Mouse (Mus musculus) embryo, embryonic 9.5 days (tissue): ENCODE data around the gene Fam173a.

Experiments
- DNase-seq: peaks from one replicate; pipeline ENCODE4 v3.0.0-alpha.2; 2017; ENCODE audit errors: extremely low spot score

Gene Fam173a

GRCm38 (mm10) chr17:25801029-25801428 is 8.3 kb upstream of the Fam173a start:
- peak; percentile 74 for DNase-seq

- peak; percentile 94 for DNase-seq
Observed at GRCm38 (mm10) chr17:25796951-25797369, 4.3 kb upstream of the Fam173a start, which contains the start of gene Metrn. Metrn (minus strand) TSS chr17:25797136.

- no peak for DNase-seq
Observed at GRCm38 (mm10) chr17:25796211-25796771, 3.6 kb upstream of the Fam173a start.

- DNase-seq = peak; percentile 95
Observed at GRCm38 (mm10) chr17:25795609-25796092, 3.0 kb upstream of the Fam173a start, which contains the start of gene AC134908.4. AC134908.4 (minus strand) TSS chr17:25795659.

GRCm38 (mm10) chr17:25794998-25795397 is 2.3 kb upstream of the Fam173a start:
- DNase-seq = no peak

- peak; percentile 39 for DNase-seq
Observed at GRCm38 (mm10) chr17:25794197-25794596, 1.5 kb upstream of the Fam173a start.

GRCm38 (mm10) chr17:25791843-25792527 is 716 bp downstream of the Fam173a start:
- DNase-seq = peak; percentile 90

- no peak for DNase-seq
Observed at GRCm38 (mm10) chr17:25791320-25791842, 1.3 kb downstream of the Fam173a start.

- no peak for DNase-seq
Observed at GRCm38 (mm10) chr17:25786781-25787504, 5.8 kb downstream of the Fam173a start.

- no peak for DNase-seq
Observed at GRCm38 (mm10) chr17:25786280-25786679, 6.4 kb downstream of the Fam173a start, which contains the start of gene Ccdc78. Ccdc78 (plus strand) TSS chr17:25786580.

- DNase-seq = peak; percentile 97
Observed at GRCm38 (mm10) chr17:25785281-25785745, 7.4 kb downstream of the Fam173a start, which contains the start of gene Haghl. Haghl (minus strand) TSS chr17:25785673.

- no peak for DNase-seq
Observed at GRCm38 (mm10) chr17:25783861-25784574, 8.7 kb downstream of the Fam173a start.

- DNase-seq = no peak
Observed at GRCm38 (mm10) chr17:25783086-25783485, 9.6 kb downstream of the Fam173a start.

- DNase-seq = no peak
Observed at GRCm38 (mm10) chr17:25781339-25781738, 11.4 kb downstream of the Fam173a start.

- DNase-seq = no peak
Observed at GRCm38 (mm10) chr17:25777948-25778347, 14.8 kb downstream of the Fam173a start.

GRCm38 (mm10) chr17:25775318-25776062 is 17.2 kb downstream of the Fam173a start:
- DNase-seq = no peak

GRCm38 (mm10) chr17:25773549-25774120 is 19.1 kb downstream of the Fam173a start, which contains the start of gene Narfl:
Narfl (plus strand) TSS chr17:25773776.
- peak; percentile 98 for DNase-seq

- no peak for DNase-seq
Observed at GRCm38 (mm10) chr17:25769331-25769730, 23.4 kb downstream of the Fam173a start.

- no peak for DNase-seq
Observed at GRCm38 (mm10) chr17:25765886-25766285, 26.8 kb downstream of the Fam173a start.

- DNase-seq = no peak
Observed at GRCm38 (mm10) chr17:25762591-25762990, 30.1 kb downstream of the Fam173a start.
